Mouse (Mus musculus): Measurements from ENCODE around the gene Hs6st1. TPM values are rescaled to one million over a fixed set of nuclear protein-coding genes. Genes with fewer than 3 reads are reported as not detected.

Hs6st1 gene
- polyA plus RNA-seq, 1 experiment from 2014 or later, result 26.1 TPM

- Histone ChIP-seq H3K4me1 (peaks cover 86% of the 10 kb centered on the region), H3K27ac (no peak overlapping the region), H3K4me2 (no peak overlapping the region), H3K9ac (no peak overlapping the region), H3K4me3 (no peak overlapping the region), H3K27me3 (replicated peaks) (no peaks in the 10 kb centered on the region), H3K9me3 (no peaks in the 10 kb centered on the region), H3K36me3 (replicated peaks) (no peaks in the 10 kb centered on the region)
- ATAC-seq (replicated peaks), result no peak
- 85% methylated on average over 5 of the region's 5 CpGs for WGBS
Measured at GRCm38 (mm10) chr1:36075652-36076051, 7.5 kb downstream of the Hs6st1 start.

GRCm38 (mm10) chr1:36077084-36077483 is 8.9 kb downstream of the Hs6st1 start:
- H3K36me3 ChIP-seq (replicated peaks), result no peaks in the 10 kb centered on the region
- no peak overlapping the region for H3K4me3 ChIP-seq
- peaks cover 72% of the 10 kb centered on the region for H3K4me1 ChIP-seq
- no peak overlapping the region for H3K27ac ChIP-seq
- H3K4me2 ChIP-seq, result peak overlapping the region; percentile 14; the same call in 1 of the 2 replicates
- ATAC-seq (replicated peaks), result no peak
- no peaks in the 10 kb centered on the region for H3K27me3 ChIP-seq (replicated peaks)
- no peak overlapping the region for H3K9ac ChIP-seq
- WGBS, result 26% methylated on average over 6 of the region's 6 CpGs
- H3K9me3 ChIP-seq, result no peaks in the 10 kb centered on the region

GRCm38 (mm10) chr1:36078250-36078649 is 10.1 kb downstream of the Hs6st1 start:
- ATAC-seq (replicated peaks), result no peak
- Histone ChIP-seq H3K36me3 (replicated peaks) (no peaks in the 10 kb centered on the region), H3K27ac (no peak overlapping the region), H3K9me3 (no peaks in the 10 kb centered on the region), H3K27me3 (replicated peaks) (no peaks in the 10 kb centered on the region), H3K4me1 (peaks cover 60% of the 10 kb centered on the region), H3K4me3 (no peak overlapping the region), H3K9ac (no peak overlapping the region), H3K4me2 (no peak overlapping the region)
- 92% methylated on average over 1 of the region's 1 CpGs for WGBS

- Histone ChIP-seq H3K27ac (no peak overlapping the region), H3K9me3 (no peaks in the 10 kb centered on the region), H3K36me3 (replicated peaks) (no peaks in the 10 kb centered on the region), H3K9ac (no peak overlapping the region), H3K4me3 (no peak overlapping the region), H3K4me1 (peaks cover 49% of the 10 kb centered on the region), H3K4me2 (no peak overlapping the region), H3K27me3 (replicated peaks) (no peaks in the 10 kb centered on the region)
- ATAC-seq (replicated peaks), result no peak
- 80% methylated on average over 8 of the region's 8 CpGs for WGBS
Measured at GRCm38 (mm10) chr1:36079679-36080078, 11.5 kb downstream of the Hs6st1 start.

- Histone ChIP-seq H3K4me1 (peaks cover 37% of the 10 kb centered on the region), H3K9ac (no peak overlapping the region), H3K4me3 (no peak overlapping the region), H3K36me3 (replicated peaks) (no peaks in the 10 kb centered on the region; the same call in 1 of the 2 replicates), H3K27ac (no peak overlapping the region), H3K9me3 (no peaks in the 10 kb centered on the region), H3K4me2 (no peak overlapping the region), H3K27me3 (replicated peaks) (no peaks in the 10 kb centered on the region)
- WGBS, result 80% methylated on average over 5 of the region's 5 CpGs
- ATAC-seq (replicated peaks), result no peak
Measured at GRCm38 (mm10) chr1:36080974-36081373, 12.8 kb downstream of the Hs6st1 start.

- Histone ChIP-seq H3K36me3 (replicated peaks) (peaks cover 4% of the 10 kb centered on the region; the same call in 1 of the 2 replicates), H3K9me3 (no peaks in the 10 kb centered on the region), H3K27me3 (replicated peaks) (no peaks in the 10 kb centered on the region), H3K4me3 (no peak overlapping the region), H3K9ac (no peak overlapping the region), H3K27ac (no peak overlapping the region), H3K4me2 (no peak overlapping the region), H3K4me1 (peaks cover 25% of the 10 kb centered on the region)
- 86% methylated on average over 6 of the region's 6 CpGs for WGBS
- no peak for ATAC-seq (replicated peaks)
Measured at GRCm38 (mm10) chr1:36082184-36082583, 14.0 kb downstream of the Hs6st1 start.

GRCm38 (mm10) chr1:36083554-36083953 is 15.4 kb downstream of the Hs6st1 start:
- H3K4me2 ChIP-seq, result no peak overlapping the region
- peaks cover 4% of the 10 kb centered on the region; the same call in 1 of the 2 replicates for H3K36me3 ChIP-seq (replicated peaks)
- peaks cover 22% of the 10 kb centered on the region for H3K4me1 ChIP-seq
- 93% methylated on average over 5 of the region's 5 CpGs for WGBS
- no peaks in the 10 kb centered on the region for H3K9me3 ChIP-seq
- no peaks in the 10 kb centered on the region for H3K27me3 ChIP-seq (replicated peaks)
- H3K27ac ChIP-seq, result no peak overlapping the region
- ATAC-seq (replicated peaks), result no peak
- no peak overlapping the region for H3K9ac ChIP-seq
- no peak overlapping the region for H3K4me3 ChIP-seq

GRCm38 (mm10) chr1:36085069-36085468 is 16.9 kb downstream of the Hs6st1 start:
- Histone ChIP-seq H3K9me3 (no peaks in the 10 kb centered on the region), H3K36me3 (replicated peaks) (peaks cover 4% of the 10 kb centered on the region; the same call in 1 of the 2 replicates), H3K27ac (no peak overlapping the region), H3K4me1 (peaks cover 26% of the 10 kb centered on the region), H3K4me2 (no peak overlapping the region), H3K27me3 (replicated peaks) (no peaks in the 10 kb centered on the region), H3K4me3 (no peak overlapping the region), H3K9ac (no peak overlapping the region)
- ATAC-seq (replicated peaks), result no peak
- 95% methylated on average over 5 of the region's 5 CpGs for WGBS

GRCm38 (mm10) chr1:36088367-36088766 is 20.2 kb downstream of the Hs6st1 start:
- Histone ChIP-seq H3K4me2 (no peak overlapping the region), H3K9ac (no peak overlapping the region), H3K4me3 (no peak overlapping the region), H3K9me3 (no peaks in the 10 kb centered on the region), H3K27me3 (replicated peaks) (no peaks in the 10 kb centered on the region), H3K4me1 (peaks cover 29% of the 10 kb centered on the region), H3K36me3 (replicated peaks) (peaks cover 4% of the 10 kb centered on the region; the same call in 1 of the 2 replicates), H3K27ac (peak overlapping the region; percentile 49; the same call in 1 of the 2 replicates)
- WGBS, result 69% methylated on average over 4 of the region's 4 CpGs
- peak; percentile 48 for ATAC-seq (replicated peaks)

GRCm38 (mm10) chr1:36089481-36089880 is 21.3 kb downstream of the Hs6st1 start:
- Histone ChIP-seq H3K27ac (no peak overlapping the region), H3K9ac (no peak overlapping the region), H3K4me2 (no peak overlapping the region), H3K9me3 (no peaks in the 10 kb centered on the region), H3K4me3 (no peak overlapping the region), H3K4me1 (peaks cover 29% of the 10 kb centered on the region), H3K27me3 (replicated peaks) (no peaks in the 10 kb centered on the region), H3K36me3 (replicated peaks) (peaks cover 12% of the 10 kb centered on the region)
- peak; percentile 9; the same call in 1 of the 2 replicates for ATAC-seq (replicated peaks)
- WGBS, result 50% methylated on average over 1 of the region's 1 CpGs

GRCm38 (mm10) chr1:36090011-36090721 is 22.0 kb downstream of the Hs6st1 start:
- no peaks in the 10 kb centered on the region for H3K9me3 ChIP-seq
- H3K36me3 ChIP-seq (replicated peaks), result peaks cover 12% of the 10 kb centered on the region

GRCm38 (mm10) chr1:36090722-36091110 is 22.5 kb downstream of the Hs6st1 start:
- 81% methylated on average over 4 of the region's 4 CpGs for WGBS
- Histone ChIP-seq H3K9ac (no peak overlapping the region), H3K27me3 (replicated peaks) (no peaks in the 10 kb centered on the region), H3K36me3 (replicated peaks) (peaks cover 12% of the 10 kb centered on the region), H3K4me2 (no peak overlapping the region), H3K9me3 (no peaks in the 10 kb centered on the region), H3K27ac (no peak overlapping the region), H3K4me1 (peaks cover 29% of the 10 kb centered on the region), H3K4me3 (no peak overlapping the region)
- ATAC-seq (replicated peaks), result no peak

More at GRCm38 (mm10) chr1:36090011-36090721, 22.0 kb downstream of the Hs6st1 start:
- 0 out of 2 replicates have a peak, but pooled peaks have one; percentile 7 for ATAC-seq (replicated peaks)
- Histone ChIP-seq H3K4me2 (no peak overlapping the region), H3K4me1 (peaks cover 29% of the 10 kb centered on the region), H3K4me3 (no peak overlapping the region), H3K9ac (no peak overlapping the region), H3K27ac (no peak overlapping the region), H3K27me3 (replicated peaks) (no peaks in the 10 kb centered on the region)
- WGBS, result 51% methylated on average over 6 of the region's 6 CpGs

GRCm38 (mm10) chr1:36091246-36091645 is 23.0 kb downstream of the Hs6st1 start:
- WGBS, result 58% methylated on average over 6 of the region's 6 CpGs
- H3K36me3 ChIP-seq (replicated peaks), result peaks cover 11% of the 10 kb centered on the region
- H3K4me1 ChIP-seq, result peaks cover 29% of the 10 kb centered on the region
- H3K9ac ChIP-seq, result no peak overlapping the region
- no peaks in the 10 kb centered on the region for H3K27me3 ChIP-seq (replicated peaks)
- no peak overlapping the region for H3K27ac ChIP-seq
- no peak overlapping the region for H3K4me2 ChIP-seq
- no peak overlapping the region for H3K4me3 ChIP-seq
- ATAC-seq (replicated peaks), result no peak
- no peaks in the 10 kb centered on the region for H3K9me3 ChIP-seq
